Mouse (Mus musculus) cerebellum, adult 2 months (tissue): Measurements from ENCODE around the gene Cir1.

ENCODE experiments used
- CTCF ChIP-seq: fragments of 200-500 bp; IDR thresholded peaks from 2 replicates; pipeline ENCODE4 v1.5.1; 2011; ENCODE audit warnings: low read depth, mild to moderate bottlenecking, control low read depth, low read length, moderate library complexity, borderline replicate concordance; ENCODE audit not compliant: insufficient read depth
- POLR2A ChIP-seq: fragments of 200-500 bp; IDR thresholded peaks from 2 replicates; pipeline ENCODE4 v1.6.1; 2011; ENCODE audit warnings: low read length, control low read depth, borderline replicate concordance; ENCODE audit not compliant: insufficient read depth

GRCm38 (mm10) chr2:73351927-73352374, 39.5 kb upstream of the Cir1 start:
- no peak for TF ChIP-seq CTCF
- no peak for TF ChIP-seq POLR2A
